Mouse (Mus musculus) ES-Bruce4 (cell line): Measurements from ENCODE around the gene Kalrn.

Experiments
- CTCF ChIP-seq: IDR thresholded peaks from one replicate; pipeline ENCODE4 v1.8.1; 2011; ENCODE audit warnings: low read depth, low read length
- EP300 ChIP-seq: IDR thresholded peaks from 2 replicates; pipeline ENCODE4 v1.6.1; 2011; ENCODE audit warnings: low read depth, low read length; ENCODE audit not compliant: insufficient read depth
- POLR2A ChIP-seq: IDR thresholded peaks from one replicate; pipeline ENCODE4 v1.8.1; 2011; ENCODE audit warnings: low read length; ENCODE audit not compliant: insufficient read depth

DNA sequence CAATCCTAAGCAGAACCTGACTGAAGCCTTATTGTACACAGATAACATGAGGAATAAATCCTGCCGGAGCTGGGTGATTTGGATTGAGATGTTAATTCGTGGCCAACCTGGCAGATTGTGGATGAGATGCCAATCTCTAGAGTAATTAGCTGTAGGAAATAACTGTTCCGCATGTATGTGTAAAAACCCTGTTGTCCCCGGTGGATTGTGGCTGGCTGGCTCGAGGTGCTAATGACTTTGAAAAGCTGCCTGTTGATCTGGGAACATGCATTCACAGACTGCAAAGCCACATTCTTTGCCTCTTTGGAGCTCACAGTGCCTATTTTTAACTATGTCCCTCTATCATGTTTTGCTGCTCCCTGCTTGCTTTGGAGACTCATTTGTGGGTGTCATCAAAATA is 344.7 kb downstream of the Kalrn start:
- TF ChIP-seq POLR2A (no peak), CTCF (no peak), EP300 (no peak)
